Mouse (Mus musculus): ENCODE data around the gene Stard3.

DNA sequence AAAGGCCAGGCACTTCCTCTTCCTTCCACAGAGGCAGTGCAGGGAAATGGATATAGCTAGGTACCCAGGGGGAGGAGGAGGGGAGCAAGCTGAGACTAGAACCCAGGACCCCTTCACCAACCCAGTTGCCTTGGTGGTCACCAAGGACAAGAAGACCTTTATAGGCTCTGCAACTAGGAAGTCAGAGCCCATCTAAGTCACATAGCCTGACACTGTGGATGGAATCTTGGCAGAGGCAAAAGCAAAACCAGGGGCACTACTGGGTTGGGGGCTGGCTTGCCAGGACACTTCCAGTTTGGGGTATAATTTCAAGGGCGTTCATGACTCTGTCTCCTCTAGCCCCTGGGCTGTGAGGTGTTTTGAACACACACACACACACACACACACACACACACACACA, 26.8 kb upstream of the Stard3 start:
- no peak for TF ChIP-seq CTCF (IDR thresholded peaks at IDR 0.05; ENCODE audit: extremely low read depth, insufficient read length, insufficient replicate concordance, low read depth, low read length)
- TF ChIP-seq POLR2A (IDR thresholded peaks at IDR 0.05; ENCODE audit: low read depth, low read length): no peak
